Mouse (Mus musculus): ENCODE data around the gene Nalcn.

The Nalcn gene

DNA sequence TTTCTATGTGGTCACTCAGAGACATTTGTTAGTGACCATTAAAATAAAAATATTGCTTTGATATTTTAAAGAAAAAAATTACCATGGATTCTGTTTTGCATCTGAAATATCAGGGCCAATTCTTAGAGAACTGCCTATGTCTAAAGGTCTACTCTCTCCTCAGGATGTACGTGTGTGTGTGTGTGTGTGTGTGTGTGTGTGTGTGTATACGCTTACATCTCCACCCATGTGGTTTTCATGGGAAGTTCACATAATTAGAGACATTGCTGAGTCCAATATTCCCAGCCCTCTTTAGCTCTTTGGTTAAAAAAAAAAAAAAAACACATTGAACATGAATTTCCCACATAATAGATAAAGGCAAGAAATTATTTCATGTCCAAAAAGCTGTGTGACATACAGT lies 114.0 kb downstream of the Nalcn start:
- no peak for DNase-seq (ENCODE audit: low read depth, low spot score)

DNA sequence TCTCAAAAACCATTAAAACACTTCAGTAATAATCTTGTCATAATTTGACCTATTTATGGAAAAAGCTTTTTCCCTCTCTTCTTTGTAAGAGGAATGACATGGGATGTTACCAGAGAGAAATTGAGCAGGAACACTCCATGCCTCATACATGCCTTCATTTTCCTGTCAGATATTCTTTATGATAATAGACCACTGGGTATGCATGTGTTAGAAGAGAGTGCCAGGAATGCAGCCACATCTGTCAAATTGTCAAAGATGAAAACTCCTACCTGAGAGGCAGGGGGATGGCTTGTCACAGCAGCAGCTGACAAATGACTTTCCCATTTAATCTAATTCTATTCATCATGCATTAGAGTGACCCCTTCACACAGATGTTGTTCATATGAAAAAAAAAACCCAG lies 131.4 kb downstream of the Nalcn start:
- DNase-seq (ENCODE audit: low read depth, low spot score), result no peak

DNA sequence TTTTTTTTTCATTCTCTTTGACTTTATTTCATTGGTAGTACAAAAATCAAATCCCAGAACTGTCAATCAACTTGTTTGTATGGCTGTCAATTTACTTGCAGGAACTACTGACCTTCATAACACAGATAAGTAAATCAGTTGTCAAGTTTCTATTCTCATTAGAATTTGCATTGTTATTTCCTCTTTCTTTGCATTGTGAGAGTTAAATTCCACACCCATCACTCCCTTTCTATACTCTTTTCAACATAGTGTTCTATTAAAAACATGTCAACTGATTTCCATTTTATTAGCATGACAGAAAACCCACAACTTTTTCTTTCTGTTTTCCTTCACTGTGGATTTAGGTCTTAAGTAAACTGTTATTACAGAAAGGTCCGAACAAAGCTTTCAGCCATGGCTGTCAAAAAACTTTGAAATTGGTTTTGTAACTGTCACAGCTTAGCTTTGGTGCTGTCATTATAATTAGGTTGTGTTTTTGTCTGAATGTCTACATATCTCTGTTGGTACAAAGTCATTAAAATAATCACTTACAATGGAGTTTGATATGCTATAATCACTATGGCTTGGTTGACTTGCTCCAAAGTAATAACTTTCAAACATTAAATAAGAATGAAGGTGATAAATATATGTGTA lies 138.3 kb downstream of the Nalcn start:
- no peak for DNase-seq (ENCODE audit: low read depth, low spot score)

DNA sequence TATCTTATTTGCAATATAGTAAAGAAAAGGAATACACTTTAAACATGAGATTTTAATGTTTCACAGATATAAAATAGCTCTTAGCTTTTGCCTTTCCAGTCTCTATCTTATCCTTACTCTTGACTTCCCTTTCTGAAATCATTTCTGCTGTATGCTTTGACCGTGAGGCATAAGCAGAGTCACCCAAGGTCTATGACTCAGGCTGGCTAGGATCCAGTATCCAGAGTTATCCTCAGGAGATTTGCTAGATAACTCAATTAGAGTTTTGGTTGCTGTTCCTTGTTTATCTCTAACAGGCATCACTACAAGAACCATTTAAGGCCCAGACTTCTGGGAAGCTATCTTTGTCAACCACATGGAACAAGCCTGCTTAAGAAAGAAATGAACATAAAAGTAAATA lies 164.9 kb downstream of the Nalcn start:
- no peak for DNase-seq (ENCODE audit: low read depth, low spot score)

DNA sequence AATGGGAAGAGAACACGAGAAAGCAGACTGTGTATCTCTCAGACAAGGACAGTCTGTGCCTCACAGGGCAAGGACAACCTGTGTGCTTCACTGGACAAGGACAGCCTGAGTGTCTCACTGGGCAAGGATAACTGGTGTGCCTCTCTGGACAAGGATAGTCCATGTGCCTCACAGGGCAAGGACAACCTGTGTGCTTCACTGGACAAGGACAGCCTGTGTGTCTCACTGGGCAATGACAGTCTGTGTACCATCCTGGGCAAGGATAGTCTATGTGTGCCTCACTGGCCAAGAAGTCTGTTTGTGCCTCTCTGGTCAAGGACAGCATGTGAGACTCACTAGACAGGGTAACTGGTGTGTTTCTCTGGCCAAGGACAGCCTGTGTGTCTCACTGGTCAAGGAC lies 180.9 kb downstream of the Nalcn start:
- no peak for DNase-seq (ENCODE audit: low read depth, low spot score)

DNA sequence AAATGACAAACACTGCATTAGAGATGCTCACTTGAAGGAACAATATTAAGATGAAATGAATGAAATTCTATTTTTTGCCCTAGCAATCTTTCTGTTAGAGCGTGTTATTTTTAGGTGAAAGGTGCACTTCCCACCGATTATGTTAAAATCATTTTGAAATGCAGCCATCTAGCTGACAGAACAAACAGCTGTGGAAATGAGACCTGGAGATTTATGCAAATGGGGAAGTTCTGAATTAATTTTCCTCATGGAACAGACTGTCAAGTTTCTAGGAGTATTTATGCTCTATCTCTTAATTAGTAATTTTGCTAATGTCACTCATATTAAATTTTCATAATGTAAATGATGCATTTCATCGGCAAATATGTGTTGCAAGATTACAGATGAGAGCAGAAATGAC lies 191.4 kb downstream of the Nalcn start:
- no peak for DNase-seq (ENCODE audit: low read depth, low spot score)

DNA sequence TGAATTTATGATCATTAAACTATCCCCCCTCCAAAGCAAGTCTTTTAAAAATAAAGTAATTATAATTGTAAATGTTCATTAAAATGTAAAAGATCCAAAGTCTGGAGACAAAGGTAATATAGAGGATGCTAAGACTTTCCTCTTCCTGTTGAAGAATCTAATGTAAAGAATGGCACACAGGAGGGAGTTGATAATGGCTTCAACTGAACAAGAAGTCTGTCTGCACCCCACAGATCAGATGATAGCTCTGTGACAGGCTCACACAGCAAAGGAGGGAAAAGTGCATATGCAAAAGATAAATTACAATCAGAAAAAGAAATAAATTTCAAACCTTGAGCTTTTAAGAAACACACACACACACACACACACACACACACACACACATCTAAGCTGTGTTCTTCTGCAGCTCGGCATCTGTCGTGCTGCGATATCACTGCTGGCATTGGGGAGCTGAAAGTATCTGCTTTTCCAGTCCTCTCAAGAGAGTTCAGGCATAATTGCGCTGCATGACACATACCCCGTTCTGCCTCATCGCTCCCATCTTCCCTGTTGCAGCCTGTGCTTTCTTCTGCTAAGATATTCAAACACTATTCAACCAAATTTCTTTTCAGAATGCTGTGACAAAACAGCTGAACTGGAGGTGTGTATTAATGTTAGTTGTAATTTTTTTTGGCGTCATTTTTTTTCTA lies 250.6 kb downstream of the Nalcn start:
- no peak for DNase-seq (ENCODE audit: low read depth, low spot score)

DNA sequence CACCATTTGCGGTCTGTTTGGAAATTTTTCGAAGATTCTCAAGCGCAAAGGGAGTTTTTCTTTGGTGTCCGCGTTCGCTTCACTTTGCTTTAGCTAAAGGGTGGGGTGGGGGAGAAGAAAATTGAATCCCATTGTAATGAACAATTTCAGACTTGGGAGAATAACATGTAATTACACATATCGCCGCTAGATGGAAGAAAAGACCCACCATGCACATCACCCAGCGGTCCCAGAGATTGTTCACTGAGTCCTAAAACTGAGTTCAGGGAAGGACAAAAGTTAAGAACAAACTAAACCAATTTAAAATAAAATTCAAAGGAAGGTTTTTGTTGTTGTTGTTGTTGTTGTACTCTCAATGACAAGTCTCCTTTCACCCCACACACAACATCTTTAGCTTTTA lies 255.4 kb downstream of the Nalcn start:
- DNase-seq (ENCODE audit: low read depth, low spot score), result peak; percentile 52

DNA sequence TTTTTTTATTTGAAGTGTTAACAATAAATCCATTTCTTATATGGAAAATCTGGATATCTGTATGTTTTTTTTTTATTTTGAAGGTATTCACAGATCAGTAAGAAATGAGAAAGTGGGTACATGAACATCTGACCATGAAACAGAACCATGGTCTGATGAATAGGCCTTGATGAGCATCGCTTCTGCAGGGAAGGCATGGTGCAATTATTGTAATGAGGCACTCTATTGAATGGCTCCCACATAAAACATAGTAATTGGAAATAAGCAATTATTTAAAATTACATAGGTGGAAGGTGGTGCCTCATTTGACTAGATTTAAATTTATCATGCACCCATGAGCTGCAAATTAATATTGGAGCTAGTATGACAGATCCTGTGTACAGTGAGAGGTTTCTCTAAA lies 267.3 kb downstream of the Nalcn start:
- DNase-seq (ENCODE audit: low read depth, low spot score), result no peak

DNA sequence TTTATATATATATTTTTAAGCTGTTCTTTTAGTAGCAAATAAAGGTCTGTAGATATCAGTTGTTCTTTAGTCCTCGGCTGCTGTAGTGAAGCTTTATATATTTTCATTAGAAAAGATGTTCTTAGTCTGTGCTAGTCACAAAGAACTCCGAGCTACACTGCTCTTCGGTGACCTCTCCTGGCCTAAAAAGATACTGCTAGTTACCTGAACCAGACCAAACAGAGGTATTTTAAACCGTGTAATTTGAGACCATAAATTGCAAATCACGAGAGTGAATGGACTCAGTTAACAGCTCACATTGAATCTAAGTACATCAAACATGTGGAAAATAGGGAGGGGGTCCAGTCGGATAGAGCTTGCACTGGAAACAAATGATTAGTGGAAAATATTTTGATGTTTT lies 274.0 kb downstream of the Nalcn start:
- peak; percentile 32 for DNase-seq (ENCODE audit: low read depth, low spot score)

DNA sequence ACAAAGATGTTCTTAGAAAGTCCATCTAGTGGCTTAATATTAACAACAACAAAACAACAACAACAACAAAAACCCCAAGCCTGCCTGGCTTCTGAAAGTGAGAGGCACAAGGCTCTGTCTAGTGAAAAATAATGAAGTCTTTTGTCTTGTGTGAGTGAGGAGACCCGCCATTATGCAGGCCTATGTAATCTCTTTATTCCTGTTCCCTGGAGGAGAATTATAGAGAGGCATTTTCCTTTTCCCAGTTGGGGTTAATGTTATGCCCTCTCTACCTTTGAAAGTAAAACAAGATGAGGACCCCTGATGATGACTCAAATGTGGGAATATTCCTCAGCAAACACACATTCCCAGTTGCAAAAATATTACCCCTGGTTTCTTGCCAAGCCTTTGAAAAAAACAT lies 295.1 kb downstream of the Nalcn start:
- no peak for DNase-seq (ENCODE audit: low read depth, low spot score)

DNA sequence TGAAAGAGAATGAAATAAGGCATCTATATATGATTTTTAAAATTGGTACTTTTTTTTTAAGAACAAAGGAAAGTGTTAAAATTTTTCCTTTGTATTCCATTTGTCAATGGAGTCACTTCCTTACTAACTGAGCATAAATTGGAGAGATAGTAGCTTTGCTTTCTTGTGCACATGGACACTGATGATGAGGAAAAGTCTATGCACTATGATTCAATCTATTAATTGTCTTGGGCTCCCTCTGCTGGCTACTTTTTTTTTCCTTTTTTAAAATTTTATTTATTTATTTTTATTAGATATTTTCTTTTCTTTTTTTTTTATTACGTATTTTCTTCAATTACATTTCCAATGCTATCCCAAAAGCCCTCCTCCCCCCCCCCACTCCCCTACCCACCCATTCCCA lies 312.6 kb downstream of the Nalcn start:
- no peak for DNase-seq (ENCODE audit: low read depth, low spot score)

DNA sequence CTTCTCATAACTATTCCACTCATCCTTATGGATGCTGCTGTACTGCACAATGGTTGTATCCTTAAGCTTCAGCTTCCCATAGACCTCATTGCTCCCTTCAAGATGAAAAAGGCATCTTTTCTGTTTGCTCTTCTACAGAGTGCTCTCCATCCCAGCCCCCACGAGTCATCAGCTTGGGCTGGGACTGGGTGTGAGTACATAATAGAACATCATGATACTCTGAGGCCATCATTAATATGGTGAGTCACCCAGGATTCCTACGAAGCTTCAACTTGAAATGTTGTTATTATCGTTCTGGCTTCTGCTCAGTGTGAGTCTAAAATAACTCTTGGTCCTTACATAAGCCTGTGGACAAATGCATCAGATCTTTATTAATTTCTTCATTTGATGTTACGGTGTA lies 314.6 kb downstream of the Nalcn start:
- no peak for DNase-seq (ENCODE audit: low read depth, low spot score)

DNA sequence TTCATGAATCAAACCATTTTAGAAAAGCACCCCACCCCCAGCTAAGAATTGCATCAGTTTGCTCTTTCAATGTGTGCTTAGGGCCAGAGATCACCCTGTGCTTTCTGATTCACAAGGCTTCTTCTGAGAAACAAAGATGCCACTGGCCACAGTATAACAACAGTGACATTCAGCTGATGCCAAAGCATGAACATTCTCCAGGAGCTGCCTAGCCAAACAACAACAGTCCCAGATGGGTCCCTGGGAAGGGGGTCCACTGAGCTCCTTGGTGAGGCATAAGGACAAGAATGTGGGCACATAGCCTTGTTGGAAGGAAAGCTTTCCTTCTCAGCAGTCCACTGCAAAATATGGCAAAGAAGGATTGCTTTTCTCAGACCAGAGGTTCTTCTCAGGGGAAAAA lies 330.9 kb downstream of the Nalcn start:
- DNase-seq (ENCODE audit: low read depth, low spot score), result no peak

DNA sequence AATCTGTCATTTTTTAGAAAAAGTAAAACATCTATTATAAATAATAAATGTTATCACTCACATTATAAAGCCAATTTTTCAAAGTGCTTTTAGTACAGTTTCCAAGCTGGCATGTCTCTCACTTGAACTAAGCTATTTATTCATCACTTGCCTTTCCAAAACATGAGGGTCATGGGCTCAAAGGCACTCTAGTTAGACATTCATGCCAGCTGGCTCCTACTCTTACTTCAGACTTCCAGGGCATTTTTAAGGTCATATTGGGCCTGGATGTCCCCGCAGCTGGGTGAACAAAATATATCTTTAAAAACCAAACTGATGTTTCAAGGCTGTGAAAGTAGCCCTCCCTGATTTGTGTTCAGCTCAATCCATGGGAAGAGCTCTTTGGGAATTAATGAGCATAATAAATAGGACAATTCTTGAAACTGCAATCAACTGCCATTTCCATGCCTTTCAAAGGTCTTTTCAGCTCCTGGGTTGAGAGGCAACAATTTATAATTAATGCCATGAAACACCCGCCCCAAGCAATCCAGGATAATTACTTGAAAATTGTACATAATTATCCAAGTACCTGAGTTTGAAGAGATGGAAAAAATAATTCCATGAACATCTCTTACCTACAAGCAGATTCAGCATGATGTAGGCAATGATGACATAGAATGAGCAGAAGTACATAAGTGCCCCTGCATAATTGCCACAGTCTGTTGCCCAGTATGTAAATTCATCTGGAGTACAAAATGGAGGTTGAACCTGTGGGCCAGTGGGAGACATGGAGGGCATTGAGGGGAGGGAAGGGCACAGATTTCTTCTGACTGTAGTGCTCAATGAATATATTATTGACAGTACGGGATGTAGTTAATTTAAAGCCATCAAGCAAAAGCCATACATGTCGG lies 335.6 kb downstream of the Nalcn start:
- no peak for DNase-seq (ENCODE audit: low read depth, low spot score)

DNA sequence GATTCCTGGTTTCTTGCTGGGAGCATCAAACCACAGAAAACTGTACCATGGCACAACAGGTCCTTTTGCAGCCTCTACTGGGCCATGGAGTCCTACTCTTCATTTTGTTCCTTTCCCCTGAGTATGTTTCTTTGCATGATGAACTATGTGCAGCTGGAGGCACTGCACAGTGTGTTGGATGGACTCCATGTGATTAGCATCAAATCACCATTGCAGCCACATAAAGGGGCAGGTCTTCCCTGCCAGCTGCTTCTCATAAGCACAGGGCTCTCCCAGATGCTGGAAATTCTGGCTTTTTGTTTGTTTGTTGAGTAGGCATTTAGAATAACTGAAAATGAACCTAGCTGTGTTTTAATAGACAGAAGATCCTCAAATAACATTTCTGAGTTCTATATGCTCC lies 344.8 kb downstream of the Nalcn start:
- no peak for DNase-seq (ENCODE audit: low read depth, low spot score)

DNA sequence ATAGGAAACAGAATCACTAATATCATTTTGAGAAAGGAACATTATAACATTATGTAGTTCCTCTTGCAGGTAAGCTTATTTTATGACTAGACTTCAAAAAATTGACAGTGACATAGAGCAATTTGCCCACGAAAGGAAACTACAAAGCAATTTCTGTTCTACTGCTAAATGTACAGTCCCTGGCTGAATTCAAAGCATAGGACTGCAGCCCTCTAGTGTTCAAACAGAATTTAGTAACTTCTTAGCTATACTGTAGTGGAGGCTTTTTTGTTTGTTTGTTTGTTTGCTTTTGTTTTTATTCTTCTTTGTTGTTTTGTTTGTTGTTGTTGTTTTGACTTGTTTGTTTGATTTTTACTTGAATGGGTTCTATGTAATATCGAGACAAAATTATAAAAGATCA lies 354.8 kb downstream of the Nalcn start:
- peak; percentile 12 for DNase-seq (ENCODE audit: low read depth, low spot score)

DNA sequence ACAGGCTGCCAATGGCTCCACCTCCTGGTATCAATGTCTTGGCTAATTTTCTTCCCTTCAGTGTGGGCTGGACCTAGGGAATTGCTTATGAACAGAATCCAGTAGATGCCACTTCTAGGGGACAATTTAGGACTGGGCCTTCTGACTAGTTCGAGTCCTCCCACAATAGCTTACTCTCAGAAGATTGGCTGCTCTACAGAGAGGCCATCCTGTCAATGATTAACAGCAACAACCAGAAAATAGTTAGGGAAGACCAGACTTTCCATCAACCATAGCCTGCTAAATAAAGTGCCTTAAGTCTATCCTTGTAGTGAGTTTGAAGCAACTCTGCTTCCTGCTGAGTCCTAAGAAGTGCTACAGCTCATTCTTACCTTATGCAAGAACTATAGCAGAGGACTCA lies 386.2 kb downstream of the Nalcn start:
- no peak for DNase-seq (ENCODE audit: low read depth, low spot score)

DNA sequence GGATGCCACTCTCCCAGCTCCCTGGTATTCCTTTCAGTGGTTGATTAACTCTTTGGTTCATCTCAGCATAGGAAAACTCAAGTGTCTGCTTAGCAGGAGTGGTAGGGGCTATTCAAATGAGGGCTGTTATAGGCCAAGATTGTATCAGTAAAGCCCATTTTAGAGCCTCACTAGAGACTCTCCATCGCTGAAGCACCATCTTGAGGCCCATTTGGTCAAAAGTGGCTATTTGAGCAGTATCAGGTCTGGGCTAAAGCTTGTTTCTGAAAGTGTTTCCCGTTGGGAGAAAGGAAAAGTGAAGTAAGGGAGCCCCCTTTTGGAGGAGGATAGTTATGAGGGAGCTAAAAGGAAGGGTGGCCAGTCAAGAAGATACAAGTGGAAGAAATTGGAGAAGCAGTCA lies 387.0 kb downstream of the Nalcn start:
- DNase-seq (ENCODE audit: low read depth, low spot score), result no peak

DNA sequence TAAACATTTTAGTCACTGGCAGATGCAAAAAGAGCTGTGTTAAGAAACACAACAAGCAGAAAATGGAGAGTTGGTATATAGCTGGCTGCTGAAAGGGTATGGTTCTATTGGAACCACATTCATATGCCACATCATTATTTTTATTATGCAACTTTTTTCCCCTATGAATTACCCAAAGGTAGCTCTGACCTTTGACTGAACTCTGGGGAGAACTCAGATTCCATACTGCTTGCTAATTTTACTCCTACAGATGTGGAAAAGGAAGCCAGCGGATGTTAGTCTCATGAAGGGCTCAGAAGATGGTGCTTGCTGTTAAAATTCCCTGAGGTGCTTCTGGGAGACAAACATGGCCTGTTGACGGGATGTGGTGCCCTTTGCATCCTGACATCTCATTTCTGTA lies 389.9 kb downstream of the Nalcn start:
- DNase-seq (ENCODE audit: low read depth, low spot score), result no peak

DNA sequence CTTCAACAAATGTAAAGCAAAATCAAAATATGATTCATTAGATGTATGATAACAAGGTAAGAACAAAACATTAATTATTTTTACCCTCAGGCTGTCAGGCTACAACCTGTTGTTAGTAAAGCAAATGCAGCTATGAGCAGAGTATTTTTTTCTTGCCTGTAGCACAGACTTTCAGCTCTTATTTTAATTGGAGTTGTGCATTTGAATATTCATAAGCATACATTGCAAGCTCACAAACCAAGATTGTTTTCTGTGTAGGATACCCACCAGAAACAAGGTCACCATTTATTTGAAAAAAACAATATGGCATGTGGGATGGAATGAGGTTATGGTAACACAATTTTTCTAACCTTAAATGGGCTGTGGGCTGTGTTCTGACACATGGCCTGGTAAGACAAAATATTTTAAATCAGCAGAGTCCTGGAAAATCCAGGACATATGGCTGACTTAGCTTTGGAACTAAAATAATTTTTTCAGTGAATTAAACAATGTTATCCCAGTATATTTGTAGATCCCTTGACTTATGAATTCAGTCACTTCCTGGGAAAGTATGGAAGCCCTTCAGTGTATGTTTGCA lies 394.2 kb downstream of the Nalcn start:
- no peak for DNase-seq (ENCODE audit: low read depth, low spot score)

Data from A20 (cell line).